Mouse (Mus musculus) lung, postnatal 0 days (tissue): ENCODE measurements at regions not wholly inside any gene's neighbourhood (a gene's known extent, or its start where the extent isn't known, plus 50 kb on each side); places are given as distances from the start of the nearest gene placed in this dataset.

Experiments used
- CTCF ChIP-seq: IDR thresholded peaks from 2 replicates; pipeline ENCODE4 v1.5.1; 2016; ENCODE audit warnings: antibody characterized with exemption, mild to moderate bottlenecking
- EP300 ChIP-seq: IDR thresholded peaks from 2 replicates; pipeline ENCODE4 v1.6.1; 2016; ENCODE audit warnings: antibody characterized with exemption, mild to moderate bottlenecking, control low read depth

DNA sequence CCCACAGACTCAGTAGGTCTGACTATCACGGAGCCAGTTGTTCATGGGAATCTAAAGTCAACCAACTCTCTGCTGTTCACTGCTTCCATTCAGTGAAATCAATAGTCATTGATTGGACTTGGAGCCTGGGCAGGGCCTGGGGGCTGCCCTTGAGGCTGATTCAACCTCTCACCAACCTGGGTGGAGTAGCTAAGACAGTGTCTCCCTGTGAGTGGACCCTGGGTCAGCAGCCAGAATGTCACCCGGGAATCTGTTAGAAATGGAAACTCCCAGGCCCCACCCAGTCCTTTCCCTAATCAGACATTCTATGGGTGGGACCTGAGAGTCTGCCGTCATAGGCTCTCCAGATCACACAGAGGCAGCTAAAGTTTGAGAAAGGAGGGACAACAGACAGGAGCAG, 262.4 kb downstream of the Dhx35 start:
- TF ChIP-seq CTCF (no peak), EP300 (no peak)
